Mouse (Mus musculus): ENCODE data around the gene Tmpo.

Gene Tmpo

DNA sequence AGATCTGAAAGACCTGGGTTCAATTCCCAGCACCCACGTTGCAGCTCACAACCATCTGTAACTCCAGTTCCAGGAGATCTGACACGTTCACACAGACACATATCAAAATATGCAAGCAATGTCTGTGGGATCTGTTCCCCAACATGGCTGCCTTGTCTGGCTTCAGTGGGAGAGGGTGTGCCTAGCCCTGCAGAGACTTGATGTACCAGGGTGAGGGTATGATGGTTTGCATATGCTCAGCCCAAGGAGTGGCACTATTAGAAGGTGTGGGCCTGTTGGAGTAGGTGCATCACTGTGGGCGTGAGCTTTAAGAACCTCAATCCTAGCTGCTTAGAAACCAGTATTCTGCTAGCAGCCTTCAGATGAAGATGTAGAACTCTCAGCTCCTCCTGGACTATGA lies 75.1 kb downstream of the Tmpo start:
- WGBS = 90% methylated on average over 3 of the region's 3 CpGs

GRCm38 (mm10) chr10:91102799-91103590 lies 78.1 kb downstream of the Tmpo start:
- 88% methylated on average over 14 of the region's 14 CpGs for WGBS

GRCm38 (mm10) chr10:91101936-91102335 lies 79.2 kb downstream of the Tmpo start:
- WGBS = 96% methylated on average over 25 of the region's 25 CpGs

DNA sequence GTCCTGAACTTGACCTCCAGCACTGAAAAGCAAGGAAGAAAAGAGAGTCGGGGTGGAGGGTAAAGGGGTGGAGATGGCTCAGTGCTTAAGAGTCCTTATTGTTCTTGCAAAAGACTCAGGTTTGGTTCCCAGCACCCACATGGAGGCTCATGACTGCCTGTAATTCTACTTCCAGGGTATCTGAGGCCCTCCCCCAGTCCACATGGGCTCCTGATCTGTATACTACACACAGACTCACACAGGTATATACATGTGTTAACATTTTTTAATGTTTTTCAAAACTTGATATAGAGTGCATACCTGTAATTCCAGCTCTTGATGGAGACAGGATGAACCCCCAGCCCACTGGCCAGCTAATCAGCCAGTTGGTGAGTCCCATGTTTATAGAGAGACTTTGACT lies 81.0 kb downstream of the Tmpo start:
- WGBS = 93% methylated on average over 1 of the region's 1 CpGs

GRCm38 (mm10) chr10:91098056-91098455 lies 83.1 kb downstream of the Tmpo start:
- 95% methylated on average over 8 of the region's 8 CpGs for WGBS

Data from cerebral cortex, adult 2 months (tissue).